Comparison of ENCODE assay signal across 28 mouse cellular contexts in the genomic region with DNA sequence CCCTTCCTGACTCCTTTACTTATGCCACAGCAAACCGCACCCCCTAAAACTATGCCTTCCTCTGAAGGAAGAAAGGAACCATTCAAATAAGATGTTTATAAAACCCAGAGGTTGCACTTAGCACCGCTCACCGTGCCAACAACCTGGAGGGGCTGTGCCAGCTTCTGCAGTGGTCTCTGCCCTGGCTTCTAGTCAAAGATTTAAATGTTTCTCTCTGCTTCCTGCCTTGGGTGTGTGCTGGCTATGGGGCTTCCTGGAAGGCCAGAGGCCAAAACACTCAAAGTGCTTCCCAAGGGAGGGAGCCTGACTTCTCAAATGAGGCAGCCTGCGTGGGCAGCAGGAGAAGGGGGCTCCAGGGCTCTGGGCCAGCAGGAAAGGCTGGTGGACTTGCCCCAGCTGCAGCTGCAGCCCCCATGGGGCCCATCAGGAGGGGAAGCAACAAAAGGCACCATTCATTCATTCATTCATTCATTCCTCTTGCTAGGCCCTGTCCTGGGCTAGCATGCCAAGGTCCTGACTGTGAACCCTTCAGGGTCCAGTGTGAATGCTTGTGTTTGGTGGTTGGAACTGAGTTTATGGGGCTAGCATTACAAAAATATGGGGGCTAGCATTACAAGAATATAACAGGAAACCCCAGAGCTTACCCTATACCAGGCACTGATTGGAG. TPM values are rescaled to one million over a fixed set of nuclear protein-coding genes. Genes with fewer than 3 reads are reported as not detected.
DNase-seq lines count a peak whose midpoint lies in the region; ATAC-seq lines count a peak whose summit lies in the region.
"Had no signal": no experiment of that assay in that cellular context is flagged by ENCODE, and none has a peak within 500 bp of the region (broad histone marks: within the 10 kb centered on the region; RNA-seq: fewer than 3 reads in every experiment).

No protein-coding gene starts in this region.

- H3K9ac ChIP-seq in heart, embryonic 11.5 days (ENCODE audit: low read depth, low read length): no peak overlapping the region
- H3K9ac ChIP-seq in embryonic facial prominence, embryonic 15.5 days: no peak overlapping the region
- no peak overlapping the region for H3K9ac ChIP-seq in heart, embryonic 16.5 days (ENCODE audit: low read length)
- H3K9ac ChIP-seq in limb, embryonic 13.5 days: no peak overlapping the region
- no peak overlapping the region for H3K9ac ChIP-seq in hindbrain, embryonic 14.5 days
- H3K9ac ChIP-seq: forebrain, postnatal 0 days; heart, embryonic 15.5 days; hindbrain, embryonic 12.5 days; liver, embryonic 13.5 days had no signal

- H3K27ac ChIP-seq in heart, embryonic 11.5 days (ENCODE audit: low read depth, low read length): no peak overlapping the region
- H3K27ac ChIP-seq in embryonic facial prominence, embryonic 15.5 days (replicated peaks): 0 out of 2 replicates have a peak overlapping the region, but pooled peaks have one; percentile 51
- H3K27ac ChIP-seq in heart, embryonic 16.5 days (ENCODE audit: low read length): no peak overlapping the region
- peak overlapping the region; percentile 81 for H3K27ac ChIP-seq in limb, embryonic 13.5 days
- H3K27ac ChIP-seq in hindbrain, embryonic 14.5 days: no peak overlapping the region
- H3K27ac ChIP-seq: heart, embryonic 15.5 days; hindbrain, embryonic 12.5 days; kidney, postnatal 0 days; left cerebral cortex, adult 2 months; liver, embryonic 13.5 days had no signal

- no peak overlapping the region for H3K4me3 ChIP-seq in heart, embryonic 11.5 days (ENCODE audit: low read depth, low read length)
- no peak overlapping the region for H3K4me3 ChIP-seq in embryonic facial prominence, embryonic 15.5 days (replicated peaks)
- no peak overlapping the region for H3K4me3 ChIP-seq in heart, embryonic 16.5 days (ENCODE audit: low read length)
- no peak overlapping the region for H3K4me3 ChIP-seq in limb, embryonic 13.5 days
- no peak overlapping the region for H3K4me3 ChIP-seq in hindbrain, embryonic 14.5 days (replicated peaks; ENCODE audit: low read length)
- H3K4me3 ChIP-seq: heart, embryonic 15.5 days; hindbrain, embryonic 12.5 days; left cerebral cortex, adult 2 months; liver, embryonic 13.5 days had no signal

- H3K4me1 ChIP-seq in heart, embryonic 11.5 days (ENCODE audit: control insufficient read depth, insufficient read depth, low read length): peaks cover 3% of the 10 kb centered on the region; the same call in 1 of the 2 replicates
- peaks cover 15% of the 10 kb centered on the region; the same call in 1 of the 2 replicates for H3K4me1 ChIP-seq in embryonic facial prominence, embryonic 15.5 days
- H3K4me1 ChIP-seq in heart, embryonic 16.5 days (ENCODE audit: control insufficient read depth, insufficient read depth, low read length): no peaks in the 10 kb centered on the region; the same call in 1 of the 2 replicates
- peaks cover 44% of the 10 kb centered on the region for H3K4me1 ChIP-seq in limb, embryonic 13.5 days
- no peaks in the 10 kb centered on the region for H3K4me1 ChIP-seq in hindbrain, embryonic 14.5 days (replicated peaks; ENCODE audit: control insufficient read depth, insufficient read depth, low read length)
- H3K4me1 ChIP-seq: liver, embryonic 13.5 days had no signal

- no peaks in the 10 kb centered on the region for H3K9me3 ChIP-seq in heart, embryonic 11.5 days (replicated peaks; ENCODE audit: control insufficient read depth, low read length)
- H3K9me3 ChIP-seq in embryonic facial prominence, embryonic 15.5 days (replicated peaks): no peaks in the 10 kb centered on the region
- no peaks in the 10 kb centered on the region for H3K9me3 ChIP-seq in heart, embryonic 16.5 days (replicated peaks; ENCODE audit: control insufficient read depth, low read length)
- no peaks in the 10 kb centered on the region; the same call in 1 of the 2 replicates for H3K9me3 ChIP-seq in limb, embryonic 13.5 days
- H3K9me3 ChIP-seq in hindbrain, embryonic 14.5 days (ENCODE audit: control insufficient read depth, low read length): no peaks in the 10 kb centered on the region
- H3K9me3 ChIP-seq: heart, embryonic 15.5 days; hindbrain, embryonic 12.5 days; liver, embryonic 13.5 days had no signal

- DNase-seq in heart, adult 8-10 months (ENCODE audit: low spot score): peak; percentile 17
- DNase-seq in hindbrain, embryonic 14.5 days (ENCODE audit: low spot score): no peak
- DNase-seq in urinary bladder, postnatal 4 days (ENCODE audit: low spot score in 2 of 2): no peak
- DNase-seq: adrenal gland, adult 2 months; cerebellum, adult 11-12 months; cerebellum, postnatal 14 days; forebrain, postnatal 0 days; gastrocnemius, postnatal 36 days; kidney, adult 18-20 months; left cerebral cortex, postnatal 4 days; liver, embryonic 13.5 days; lung, adult 2 months; lung, postnatal 4 days; midbrain, embryonic 14.5 days; right cerebral cortex, postnatal 14 days; thymus, postnatal 14 days had no signal

- WGBS in heart, embryonic 11.5 days (ENCODE audit: insufficient replicate concordance): 69% methylated on average over 4 of the region's 4 CpGs
- 55% methylated on average over 4 of the region's 4 CpGs for WGBS in embryonic facial prominence, embryonic 15.5 days
- WGBS in heart, embryonic 16.5 days: 55% methylated on average over 4 of the region's 4 CpGs
- 45% methylated on average over 4 of the region's 4 CpGs for WGBS in limb, embryonic 13.5 days
- 69% methylated on average over 4 of the region's 4 CpGs for WGBS in hindbrain, embryonic 14.5 days

- no peak for ATAC-seq in heart, embryonic 11.5 days (replicated peaks; ENCODE audit: insufficient number of reproducible peaks, low FRiP score, low TSS enrichment)
- peak; percentile 71; the same call in 1 of the 2 replicates for ATAC-seq in embryonic facial prominence, embryonic 15.5 days (ENCODE audit: insufficient number of reproducible peaks, low FRiP score, low TSS enrichment, low read depth)
- peak; percentile 37; the same call in 1 of the 2 replicates for ATAC-seq in heart, embryonic 16.5 days (replicated peaks; ENCODE audit: extremely low read depth, insufficient read depth, low FRiP score)
- ATAC-seq in limb, embryonic 13.5 days (ENCODE audit: low FRiP score, low read depth): peak; percentile 85
- ATAC-seq in hindbrain, embryonic 14.5 days (ENCODE audit: low FRiP score): no peak
- ATAC-seq: forebrain, postnatal 0 days had no signal

- no peaks in the 10 kb centered on the region for H3K36me3 ChIP-seq in heart, embryonic 11.5 days (ENCODE audit: control insufficient read depth, insufficient read depth, low read length)
- no peaks in the 10 kb centered on the region for H3K36me3 ChIP-seq in embryonic facial prominence, embryonic 15.5 days
- no peaks in the 10 kb centered on the region for H3K36me3 ChIP-seq in heart, embryonic 16.5 days (ENCODE audit: control insufficient read depth, insufficient read depth)
- no peaks in the 10 kb centered on the region for H3K36me3 ChIP-seq in limb, embryonic 13.5 days
- no peaks in the 10 kb centered on the region for H3K36me3 ChIP-seq in hindbrain, embryonic 14.5 days (replicated peaks; ENCODE audit: control insufficient read depth, insufficient read depth)
- H3K36me3 ChIP-seq: heart, embryonic 15.5 days; hindbrain, embryonic 12.5 days; liver, embryonic 13.5 days had no signal

- H3K27me3 ChIP-seq in heart, embryonic 11.5 days (ENCODE audit: control insufficient read depth, insufficient read depth, low read length): no peaks in the 10 kb centered on the region
- no peaks in the 10 kb centered on the region for H3K27me3 ChIP-seq in embryonic facial prominence, embryonic 15.5 days
- peaks cover 3% of the 10 kb centered on the region; the same call in 1 of the 2 replicates for H3K27me3 ChIP-seq in heart, embryonic 16.5 days (ENCODE audit: control insufficient read depth, insufficient read depth, low read length)
- no peaks in the 10 kb centered on the region for H3K27me3 ChIP-seq in limb, embryonic 13.5 days
- H3K27me3 ChIP-seq in hindbrain, embryonic 14.5 days (ENCODE audit: control insufficient read depth, insufficient read depth, low read length): no peaks in the 10 kb centered on the region
- H3K27me3 ChIP-seq: heart, embryonic 15.5 days; hindbrain, embryonic 12.5 days; liver, embryonic 13.5 days had no signal

- H3K4me2 ChIP-seq in heart, embryonic 11.5 days: no peak overlapping the region
- H3K4me2 ChIP-seq in embryonic facial prominence, embryonic 15.5 days (replicated peaks): no peak overlapping the region
- H3K4me2 ChIP-seq in heart, embryonic 16.5 days (ENCODE audit: low read depth, low read length): no peak overlapping the region
- no peak overlapping the region for H3K4me2 ChIP-seq in limb, embryonic 13.5 days (replicated peaks)
- H3K4me2 ChIP-seq in hindbrain, embryonic 14.5 days (replicated peaks): no peak overlapping the region
- H3K4me2 ChIP-seq: heart, embryonic 15.5 days; hindbrain, embryonic 12.5 days; liver, embryonic 13.5 days had no signal

RNA-seq across cellular contexts. Expression of a gene that starts 8.4 kb away (rescaled TPM):
- total RNA-seq in heart, adult 8-10 months (2022): under 1 TPM; 0.35 to 0.91 (median 0.64) TPM
- 0.58 and 0.90 TPM in 2 replicates for polyA plus RNA-seq in heart, embryonic 11.5 days (2014; fragmentation: Nextera tagmentation; extraction: Ambion mirVana)
- 2.5 and 3.3 TPM in 2 replicates for polyA plus RNA-seq in embryonic facial prominence, embryonic 15.5 days (2015; fragmentation: Nextera tagmentation; extraction: Ambion mirVana)
- 0.60 and 0.79 TPM in 2 replicates for polyA plus RNA-seq in heart, embryonic 16.5 days (2015; fragmentation: Nextera tagmentation; extraction: Ambion mirVana)
- polyA plus RNA-seq in limb, embryonic 13.5 days (2015; fragmentation: Nextera tagmentation; extraction: Ambion mirVana): 7.2 and 7.6 TPM in 2 replicates
- polyA plus RNA-seq in hindbrain, embryonic 14.5 days (2014; fragmentation: Nextera tagmentation; extraction: Ambion mirVana): 39.6 and 45.3 TPM in 2 replicates
- total RNA-seq: gastrocnemius, postnatal 36 days; megakaryocyte-erythroid progenitor cell, adult 5-6 weeks; MEL had no signal
- polyA plus RNA-seq: C2C12 had no signal

RNA-seq across cellular contexts. Expression of a gene that starts 10.0 kb away (rescaled TPM):
- total RNA-seq in heart, adult 8-10 months (2022): 10 to 100 TPM; 21.2 to 40.2 (median 28.5) TPM
- polyA plus RNA-seq in heart, embryonic 11.5 days (2014; fragmentation: Nextera tagmentation; extraction: Ambion mirVana): 1.8 and 2.3 TPM in 2 replicates
- 41.4 and 55.6 TPM in 2 replicates for polyA plus RNA-seq in embryonic facial prominence, embryonic 15.5 days (2015; fragmentation: Nextera tagmentation; extraction: Ambion mirVana)
- 16.5 and 20.7 TPM in 2 replicates for polyA plus RNA-seq in heart, embryonic 16.5 days (2015; fragmentation: Nextera tagmentation; extraction: Ambion mirVana)
- 109 and 118 TPM in 2 replicates for polyA plus RNA-seq in limb, embryonic 13.5 days (2015; fragmentation: Nextera tagmentation; extraction: Ambion mirVana)
- polyA plus RNA-seq in hindbrain, embryonic 14.5 days (2014; fragmentation: Nextera tagmentation; extraction: Ambion mirVana): 0.51 and 1.2 TPM in 2 replicates
- total RNA-seq: layer of hippocampus, postnatal 10 days; left cerebral cortex, postnatal 4 days; megakaryocyte-erythroid progenitor cell, adult 5-6 weeks; MEL had no signal
- polyA plus RNA-seq: C2C12; liver, embryonic 13.5 days; midbrain, embryonic 14.5 days had no signal

Comparison
In these comparisons a context has a peak if more than half of its experiments do, and no peak if none do; other contexts are left out.
1. ATAC-seq: peak in embryonic facial prominence, embryonic 15.5 days (single experiment), heart, embryonic 16.5 days (single experiment) and limb, embryonic 13.5 days (single experiment); none in heart, embryonic 11.5 days (single experiment) and hindbrain, embryonic 14.5 days (single experiment).
2. H3K27ac ChIP-seq: peak in embryonic facial prominence, embryonic 15.5 days (single experiment) and limb, embryonic 13.5 days (single experiment); none in heart, embryonic 11.5 days (single experiment), heart, embryonic 16.5 days (single experiment) and hindbrain, embryonic 14.5 days (single experiment).